Mouse (Mus musculus): ENCODE results near the gene Hhip.

DNA sequence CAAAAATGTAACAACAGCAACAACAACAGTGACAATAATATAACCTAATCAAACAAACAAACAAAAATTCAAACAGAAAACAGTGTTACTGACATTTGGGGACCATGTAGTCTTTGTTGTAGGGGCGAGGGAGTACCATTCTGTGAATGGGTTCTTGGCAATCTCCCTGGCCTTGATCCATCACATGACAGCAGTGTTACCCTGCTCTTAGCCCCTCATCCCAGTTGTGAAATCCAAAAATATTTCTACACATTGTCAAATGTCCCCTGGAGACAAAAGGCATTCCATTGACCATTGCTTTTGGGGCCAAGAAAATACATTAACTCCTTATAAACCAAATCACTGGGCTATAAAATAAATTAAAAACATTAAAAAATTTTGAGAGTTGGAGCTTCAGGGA, 64.3 kb downstream of the Hhip start:
- TF ChIP-seq POLR2A (IDR thresholded peaks at IDR 0.05; ENCODE audit: borderline replicate concordance, low read depth, low read length) (no peak), CTCF (IDR thresholded peaks at IDR 0.05; ENCODE audit: low read depth, low read length) (no peak)

Measured in bone marrow macrophage, adult 2 months (primary cell).